Mouse (Mus musculus) erythroblast, embryonic 14.5 days (primary cell): ENCODE data around the gene Il4ra. TPM values are rescaled to one million over a fixed set of nuclear protein-coding genes. Genes with fewer than 3 reads are reported as not detected.

ENCODE experiments used
- H3K27me3 ChIP-seq: 2 replicates; pipeline ENCODE4 v1.6.1; 2012; ENCODE audit warnings: inconsistent platforms; ENCODE audit not compliant: control insufficient read depth
- H3K36me3 ChIP-seq: 2 replicates; pipeline ENCODE4 v1.6.1; 2012; ENCODE audit warnings: mild to moderate bottlenecking, inconsistent platforms; ENCODE audit not compliant: control insufficient read depth
- H3K4me1 ChIP-seq: 2 replicates; pipeline ENCODE4 v1.6.1; 2012; ENCODE audit warnings: inconsistent platforms; ENCODE audit not compliant: control insufficient read depth
- H3K4me3 ChIP-seq: replicated peaks from 2 replicates; pipeline ENCODE3; 2012; ENCODE audit warnings: moderate library complexity, mild to moderate bottlenecking, inconsistent platforms
- H3K9me3 ChIP-seq: 2 replicates; pipeline ENCODE4 v1.6.1; 2012; ENCODE audit warnings: low read length, inconsistent platforms, mixed read lengths; ENCODE audit not compliant: control insufficient read depth
- GATA1 ChIP-seq: IDR thresholded peaks from 2 replicates; pipeline ENCODE4 v1.6.1; 2012; ENCODE audit warnings: low read length, inconsistent platforms, mixed read lengths
- TAL1 ChIP-seq: IDR thresholded peaks from 3 replicates; pipeline ENCODE4 v1.6.1; 2012; ENCODE audit warnings: low read length, inconsistent platforms, mixed read lengths
- polyA plus RNA-seq: library from polyadenylated mRNA; stranded (reverse); fragments of >175 nt; gene quantifications from 2 replicates; pipeline ENCODE4 v1.2.3, GENCODE M21; 2012

Gene Il4ra
- polyA plus RNA-seq, 1 experiment, result 0.09 TPM

GRCm38 (mm10) chr7:125600612-125601279, 48.8 kb downstream of the Il4ra start:
- peaks cover 4% of the 10 kb centered on the region for H3K27me3 ChIP-seq
- H3K4me3 ChIP-seq, result no peak overlapping the region
- H3K4me1 ChIP-seq, result peaks cover 3% of the 10 kb centered on the region; the same call in 1 of the 2 replicates
- no peaks in the 10 kb centered on the region for H3K9me3 ChIP-seq
- TF ChIP-seq GATA1 (no peak), TAL1 (no peak)
- H3K36me3 ChIP-seq, result no peaks in the 10 kb centered on the region

- Histone ChIP-seq H3K36me3 (no peaks in the 10 kb centered on the region), H3K4me3 (no peak overlapping the region), H3K9me3 (no peaks in the 10 kb centered on the region), H3K27me3 (peaks cover 4% of the 10 kb centered on the region), H3K4me1 (peaks cover 3% of the 10 kb centered on the region; the same call in 1 of the 2 replicates)
- TF ChIP-seq GATA1 (no peak), TAL1 (no peak)
These were observed 49.4 kb downstream of the Il4ra start for GRCm38 (mm10) chr7:125601280-125601670.

GRCm38 (mm10) chr7:125601821-125602448, 50.0 kb downstream of the Il4ra start:
- Histone ChIP-seq H3K27me3 (peaks cover 4% of the 10 kb centered on the region), H3K4me1 (peaks cover 3% of the 10 kb centered on the region; the same call in 1 of the 2 replicates), H3K36me3 (no peaks in the 10 kb centered on the region), H3K9me3 (no peaks in the 10 kb centered on the region), H3K4me3 (no peak overlapping the region)
- TF ChIP-seq TAL1, result no peak
- no peak for TF ChIP-seq GATA1

- H3K36me3 ChIP-seq, result no peaks in the 10 kb centered on the region
- peaks cover 4% of the 10 kb centered on the region for H3K27me3 ChIP-seq
- H3K4me1 ChIP-seq, result peaks cover 3% of the 10 kb centered on the region; the same call in 1 of the 2 replicates
- no peak within 1 kb of the TSS for H3K4me3 ChIP-seq
- TF ChIP-seq TAL1, result no peak
- TF ChIP-seq GATA1, result no peak
- H3K9me3 ChIP-seq, result no peaks in the 10 kb centered on the region
These were observed 51.3 kb downstream of the Il4ra start, which contains the start of gene Il21r for GRCm38 (mm10) chr7:125603185-125603631. Il21r (plus strand) TSS chr7:125603429.

GRCm38 (mm10) chr7:125604362-125605319, 52.7 kb downstream of the Il4ra start:
- Histone ChIP-seq H3K4me3 (no peak overlapping the region), H3K36me3 (no peaks in the 10 kb centered on the region), H3K4me1 (peaks cover 3% of the 10 kb centered on the region; the same call in 1 of the 2 replicates), H3K27me3 (peaks cover 4% of the 10 kb centered on the region), H3K9me3 (no peaks in the 10 kb centered on the region)
- TF ChIP-seq TAL1 (no peak), GATA1 (no peak)

- TF ChIP-seq TAL1 (no peak), GATA1 (no peak)
- H3K4me3 ChIP-seq, result no peak overlapping the region
These were observed 53.8 kb downstream of the Il4ra start for GRCm38 (mm10) chr7:125605725-125606139.

GRCm38 (mm10) chr7:125606265-125607164, 54.6 kb downstream of the Il4ra start:
- Histone ChIP-seq H3K4me3 (no peak overlapping the region), H3K36me3 (no peaks in the 10 kb centered on the region), H3K27me3 (peaks cover 4% of the 10 kb centered on the region), H3K9me3 (no peaks in the 10 kb centered on the region), H3K4me1 (peaks cover 3% of the 10 kb centered on the region; the same call in 1 of the 2 replicates)
- TF ChIP-seq GATA1, result no peak
- no peak for TF ChIP-seq TAL1

More at GRCm38 (mm10) chr7:125605725-125606139, 53.8 kb downstream of the Il4ra start:
- no peaks in the 10 kb centered on the region for H3K9me3 ChIP-seq
- no peaks in the 10 kb centered on the region for H3K36me3 ChIP-seq
- peaks cover 3% of the 10 kb centered on the region; the same call in 1 of the 2 replicates for H3K4me1 ChIP-seq
- H3K27me3 ChIP-seq, result peaks cover 4% of the 10 kb centered on the region
